23 mouse cellular contexts compared by ENCODE assay signal in genomic region chr17:62871928-62872327, GRCm38 (mm10). TPM values are rescaled to one million over a fixed set of nuclear protein-coding genes. Genes with fewer than 3 reads are reported as not detected.
DNase-seq lines count a peak whose midpoint lies in the region; ATAC-seq lines count a peak whose summit lies in the region.
"Had no signal": no experiment of that assay in that cellular context is flagged by ENCODE, and none has a peak within 500 bp of the region (broad histone marks: within the 10 kb centered on the region; RNA-seq: fewer than 3 reads in every experiment).

No protein-coding gene starts in this region.

- no peaks in the 10 kb centered on the region for H3K9me3 ChIP-seq in forebrain, embryonic 12.5 days
- H3K9me3 ChIP-seq in forebrain, embryonic 16.5 days (ENCODE audit: control insufficient read depth, low read length) = no peaks in the 10 kb centered on the region
- no peaks in the 10 kb centered on the region for H3K9me3 ChIP-seq in neural tube, embryonic 15.5 days (replicated peaks)
- H3K9me3 ChIP-seq in midbrain, embryonic 15.5 days = no peaks in the 10 kb centered on the region
- H3K9me3 ChIP-seq: heart, embryonic 15.5 days; limb, embryonic 12.5 days; liver, embryonic 12.5 days; megakaryocyte, embryonic 14.5 days had no signal

- no peak overlapping the region for H3K4me3 ChIP-seq in forebrain, embryonic 12.5 days (replicated peaks)
- H3K4me3 ChIP-seq in forebrain, embryonic 16.5 days (replicated peaks; ENCODE audit: low read length) = no peak overlapping the region
- no peak overlapping the region for H3K4me3 ChIP-seq in neural tube, embryonic 15.5 days (replicated peaks)
- H3K4me3 ChIP-seq in midbrain, embryonic 15.5 days = no peak overlapping the region
- H3K4me3 ChIP-seq: heart, adult 2 months; heart, embryonic 15.5 days; limb, embryonic 12.5 days; liver, embryonic 12.5 days; megakaryocyte, embryonic 14.5 days; myocyte had no signal

- H3K36me3 ChIP-seq in forebrain, embryonic 12.5 days (replicated peaks) = no peaks in the 10 kb centered on the region
- H3K36me3 ChIP-seq in forebrain, embryonic 16.5 days (ENCODE audit: control insufficient read depth, insufficient read depth) = no peaks in the 10 kb centered on the region
- no peaks in the 10 kb centered on the region for H3K36me3 ChIP-seq in neural tube, embryonic 15.5 days
- no peaks in the 10 kb centered on the region for H3K36me3 ChIP-seq in midbrain, embryonic 15.5 days (replicated peaks)
- H3K36me3 ChIP-seq: heart, embryonic 15.5 days; limb, embryonic 12.5 days; liver, embryonic 12.5 days had no signal

- peak overlapping the region; percentile 6; the same call in 1 of the 2 replicates for H3K4me2 ChIP-seq in forebrain, embryonic 12.5 days
- H3K4me2 ChIP-seq in forebrain, embryonic 16.5 days (ENCODE audit: low read length) = no peak overlapping the region
- peak overlapping the region; percentile 9 for H3K4me2 ChIP-seq in neural tube, embryonic 15.5 days
- H3K4me2 ChIP-seq in midbrain, embryonic 15.5 days = peak overlapping the region; percentile 25; the same call in 1 of the 2 replicates
- H3K4me2 ChIP-seq: heart, embryonic 15.5 days; hindbrain, embryonic 14.5 days; limb, embryonic 12.5 days; liver, embryonic 12.5 days had no signal

- 5% methylated on average over 3 of the region's 3 CpGs for WGBS in forebrain, embryonic 12.5 days
- 14% methylated on average over 3 of the region's 3 CpGs for WGBS in forebrain, embryonic 16.5 days
- 10% methylated on average over 3 of the region's 3 CpGs for WGBS in neural tube, embryonic 15.5 days
- 17% methylated on average over 3 of the region's 3 CpGs for WGBS in midbrain, embryonic 15.5 days

- DNase-seq in neural tube, embryonic 10.5 days (ENCODE audit: extremely low spot score, low spot score) = no peak
- no peak for DNase-seq in gastrocnemius, adult 18-20 months (ENCODE audit: low spot score)
- no peak for DNase-seq in heart, postnatal 14 days
- DNase-seq: adrenal gland, postnatal 14 days; cerebellum, adult 9-11 months; heart, adult 2 months; lung, adult 2 months; right cerebral cortex, postnatal 4 days; thymus, postnatal 14 days had no signal

- intact Hi-C loops in heart, postnatal 14 days (cut with DNase I) = no loop called here

- peak; percentile 36; the same call in 1 of the 2 replicates for ATAC-seq in forebrain, embryonic 12.5 days (ENCODE audit: low FRiP score)
- ATAC-seq in forebrain, embryonic 16.5 days = no peak
- ATAC-seq in neural tube, embryonic 15.5 days (ENCODE audit: low FRiP score) = no peak
- no peak for ATAC-seq in midbrain, embryonic 15.5 days (replicated peaks)
- ATAC-seq: activated CD4-positive, CD25-positive, alpha-beta regulatory T cell, adult 4 months; CD4-positive, CD25-positive, alpha-beta regulatory T cell, adult 4 months; intestine, postnatal 0 days; liver, embryonic 12.5 days had no signal

- H3K9ac ChIP-seq in forebrain, embryonic 12.5 days = no peak overlapping the region
- no peak overlapping the region for H3K9ac ChIP-seq in forebrain, embryonic 16.5 days (replicated peaks; ENCODE audit: low read depth, low read length)
- no peak overlapping the region for H3K9ac ChIP-seq in neural tube, embryonic 15.5 days (replicated peaks)
- H3K9ac ChIP-seq in midbrain, embryonic 15.5 days = no peak overlapping the region; the same call in 1 of the 2 replicates
- H3K9ac ChIP-seq: heart, embryonic 15.5 days; hindbrain, embryonic 14.5 days; limb, embryonic 12.5 days; liver, embryonic 12.5 days had no signal

- H3K27ac ChIP-seq in forebrain, embryonic 12.5 days = no peak overlapping the region
- H3K27ac ChIP-seq in forebrain, embryonic 16.5 days (ENCODE audit: low read length) = no peak overlapping the region
- no peak overlapping the region for H3K27ac ChIP-seq in neural tube, embryonic 15.5 days (replicated peaks)
- H3K27ac ChIP-seq in midbrain, embryonic 15.5 days = no peak overlapping the region
- H3K27ac ChIP-seq: heart, adult 2 months; heart, embryonic 15.5 days; hindbrain, embryonic 14.5 days; limb, embryonic 12.5 days; liver, embryonic 12.5 days had no signal

- H3K4me1 ChIP-seq in forebrain, embryonic 12.5 days = peaks cover 39% of the 10 kb centered on the region
- H3K4me1 ChIP-seq in forebrain, embryonic 16.5 days (replicated peaks; ENCODE audit: control insufficient read depth, insufficient read depth, low read length) = peaks cover 3% of the 10 kb centered on the region; the same call in 1 of the 2 replicates
- H3K4me1 ChIP-seq in neural tube, embryonic 15.5 days = peaks cover 20% of the 10 kb centered on the region
- peaks cover 19% of the 10 kb centered on the region for H3K4me1 ChIP-seq in midbrain, embryonic 15.5 days
- H3K4me1 ChIP-seq: heart, embryonic 15.5 days; liver, embryonic 12.5 days had no signal

- H3K27me3 ChIP-seq in forebrain, embryonic 12.5 days = peaks cover 42% of the 10 kb centered on the region
- H3K27me3 ChIP-seq in forebrain, embryonic 16.5 days (replicated peaks; ENCODE audit: control insufficient read depth, insufficient read depth, low read length) = peaks cover 18% of the 10 kb centered on the region; the same call in 1 of the 2 replicates
- H3K27me3 ChIP-seq in neural tube, embryonic 15.5 days (replicated peaks) = no peaks in the 10 kb centered on the region
- no peaks in the 10 kb centered on the region for H3K27me3 ChIP-seq in midbrain, embryonic 15.5 days (replicated peaks)
- H3K27me3 ChIP-seq: heart, embryonic 15.5 days; limb, embryonic 12.5 days; liver, embryonic 12.5 days; megakaryocyte, embryonic 14.5 days had no signal

RNA-seq across cellular contexts. Expression of gene Efna5, which starts 9.2 kb away (rescaled TPM):
- 45.7 and 47.7 TPM in 2 replicates for polyA plus RNA-seq in forebrain, embryonic 12.5 days (2016; fragmentation: Nextera tagmentation; extraction: Ambion mirVana)
- 20.0 and 22.4 TPM in 2 replicates for polyA plus RNA-seq in forebrain, embryonic 16.5 days (2015; fragmentation: Nextera tagmentation; extraction: Ambion mirVana)
- 44.4 and 46.0 TPM in 2 replicates for polyA plus RNA-seq in neural tube, embryonic 15.5 days (2015; fragmentation: Nextera tagmentation; extraction: Ambion mirVana)
- 59.8 and 74.6 TPM in 2 replicates for polyA plus RNA-seq in midbrain, embryonic 15.5 days (2015; fragmentation: Nextera tagmentation; extraction: Ambion mirVana)
- under 1 TPM; 0.62 to 0.73 TPM for total RNA-seq in gastrocnemius, adult 18-20 months (2021)
- total RNA-seq in heart, postnatal 14 days (2021) = 10 to 100 TPM; 23.6 to 24.8 TPM
- total RNA-seq: neutrophil, adult 5-6 weeks had no signal
